Mouse (Mus musculus) hindbrain, embryonic 15.5 days (tissue): Measurements from ENCODE around the gene Plekhg1. TPM values are rescaled to one million over a fixed set of nuclear protein-coding genes. Genes with fewer than 3 reads are reported as not detected.

ENCODE experiments used
- ATAC-seq: fragments of 200-750 bp; cut with Nextera tagmentation; 2 replicates; pipeline ENCODE4 v1.8.0; 2017; ENCODE audit warnings: low read depth, moderate number of reproducible peaks, moderate TSS enrichment; ENCODE audit not compliant: low FRiP score
- H3K27ac ChIP-seq: fragments of 300-500 bp; sonication (generic); replicated peaks from 2 replicates; pipeline ENCODE4 v1.5.1; 2015; ENCODE audit warnings: mild to moderate bottlenecking, inconsistent platforms
- H3K27me3 ChIP-seq: fragments of 300-500 bp; sonication (generic); 2 replicates; pipeline ENCODE4 v1.6.1; 2015; ENCODE audit warnings: control low read depth, inconsistent platforms
- H3K36me3 ChIP-seq: fragments of 300-500 bp; sonication (generic); 2 replicates; pipeline ENCODE4 v1.6.1; 2015; ENCODE audit warnings: control low read depth, inconsistent platforms
- H3K4me1 ChIP-seq: fragments of 300-500 bp; sonication (generic); replicated peaks from 2 replicates; pipeline ENCODE4 v1.6.1; 2015; ENCODE audit warnings: control low read depth, inconsistent platforms
- H3K4me2 ChIP-seq: fragments of 300-500 bp; sonication (generic); 2 replicates; pipeline ENCODE4 v1.6.1; 2015; ENCODE audit warnings: moderate library complexity, mild to moderate bottlenecking, inconsistent platforms
- H3K4me3 ChIP-seq: fragments of 300-500 bp; sonication (generic); 2 replicates; pipeline ENCODE4 v1.5.1; 2015; ENCODE audit warnings: mild to moderate bottlenecking, inconsistent platforms
- H3K9ac ChIP-seq: fragments of 300-500 bp; sonication (generic); 2 replicates; pipeline ENCODE4 v1.6.1; 2015; ENCODE audit warnings: inconsistent platforms
- H3K9me3 ChIP-seq: fragments of 300-500 bp; sonication (generic); 2 replicates; pipeline ENCODE4 v1.6.1; 2016; ENCODE audit warnings: control low read depth, inconsistent platforms
- WGBS: fragments of 180-500 bp; shearing (Covaris S2); methylation state at CpG from one replicate; pipeline ENCODE4 v1.1.7; 2015; 5-methylcytosine and 5-hydroxymethylcytosine counted together
- polyA plus RNA-seq: library from polyadenylated mRNA; unstranded; fragments of >200 nt; fragmentation: Nextera tagmentation; extraction: Ambion mirVana; gene quantifications from 2 replicates; pipeline ENCODE4 v1.2.1, GENCODE M21; 2015

The Plekhg1 gene
- polyA plus RNA-seq, 1 experiment from 2014 or later: 10.5 TPM

DNA sequence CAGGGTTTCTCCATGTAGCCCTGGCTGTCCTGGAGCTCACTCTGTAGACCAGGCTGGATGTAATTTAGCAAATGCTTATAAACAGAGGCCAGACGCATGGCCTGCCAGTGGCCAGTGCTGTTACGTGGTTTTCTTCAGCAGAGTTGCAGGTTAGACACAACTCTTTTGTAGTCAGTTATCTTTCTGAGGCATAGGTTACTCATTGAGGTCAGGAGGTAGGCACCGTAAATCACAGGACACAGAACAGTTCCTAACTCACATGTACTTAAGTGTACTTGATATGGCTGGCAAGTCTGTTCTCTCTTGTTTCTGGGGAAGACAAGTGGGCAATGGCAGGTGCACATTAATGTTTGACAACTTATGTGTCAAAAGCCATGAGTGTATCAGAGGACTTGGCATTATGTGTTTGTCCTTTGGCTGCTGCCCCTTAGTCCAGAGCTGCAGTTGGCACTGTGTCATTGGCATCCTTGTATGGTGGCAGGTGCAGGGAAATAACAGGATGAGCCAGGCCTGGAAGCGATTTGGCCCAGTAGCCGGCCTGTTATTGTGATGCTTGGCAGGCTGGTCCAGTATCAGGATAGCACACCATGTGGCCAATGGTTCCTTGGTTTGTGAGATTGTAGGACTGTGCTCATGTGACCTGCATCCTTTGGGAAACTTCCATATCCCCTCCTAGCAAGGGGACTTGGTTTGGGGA lies 238.8 kb downstream of the Plekhg1 start:
- Histone ChIP-seq H3K4me2 (no peak overlapping the region), H3K27ac (no peak overlapping the region), H3K9ac (no peak overlapping the region), H3K4me1 (0 out of 2 replicates have a peak, but pooled peaks cover 4% of the 10 kb centered on the region), H3K36me3 (peaks cover 6% of the 10 kb centered on the region; the same call in 1 of the 2 replicates), H3K4me3 (no peak overlapping the region), H3K27me3 (no peaks in the 10 kb centered on the region), H3K9me3 (no peaks in the 10 kb centered on the region)
- peak; percentile 40 for ATAC-seq
- 86% methylated on average over 5 of the region's 5 CpGs for WGBS

DNA sequence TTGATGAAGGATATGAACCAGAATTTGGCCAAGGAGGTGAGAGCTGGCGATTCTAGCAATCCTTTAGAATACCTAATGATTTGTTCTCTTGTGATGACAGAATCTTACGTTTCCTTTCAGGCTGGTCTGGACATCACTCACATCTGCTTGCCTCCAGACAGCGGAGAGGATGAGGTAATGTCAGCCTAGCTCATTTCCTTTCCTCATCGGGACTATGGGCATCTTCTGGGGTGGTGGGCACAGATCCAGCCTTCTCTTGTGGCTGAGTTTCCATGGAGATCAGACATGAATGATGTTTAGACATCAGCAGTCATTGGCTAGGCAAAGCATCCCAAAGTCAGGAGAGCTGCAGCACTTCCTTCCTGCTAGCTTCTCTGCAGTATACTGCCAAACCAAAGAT lies 240.1 kb downstream of the Plekhg1 start:
- WGBS: 75% methylated on average over 4 of the region's 4 CpGs
- no peak overlapping the region for H3K9ac ChIP-seq
- no peaks in the 10 kb centered on the region for H3K27me3 ChIP-seq
- no peak overlapping the region for H3K4me2 ChIP-seq
- H3K9me3 ChIP-seq: no peaks in the 10 kb centered on the region
- no peak for ATAC-seq
- H3K27ac ChIP-seq: no peak overlapping the region
- H3K4me3 ChIP-seq: no peak overlapping the region
- peaks cover 6% of the 10 kb centered on the region; the same call in 1 of the 2 replicates for H3K36me3 ChIP-seq
- no peaks in the 10 kb centered on the region for H3K4me1 ChIP-seq

DNA sequence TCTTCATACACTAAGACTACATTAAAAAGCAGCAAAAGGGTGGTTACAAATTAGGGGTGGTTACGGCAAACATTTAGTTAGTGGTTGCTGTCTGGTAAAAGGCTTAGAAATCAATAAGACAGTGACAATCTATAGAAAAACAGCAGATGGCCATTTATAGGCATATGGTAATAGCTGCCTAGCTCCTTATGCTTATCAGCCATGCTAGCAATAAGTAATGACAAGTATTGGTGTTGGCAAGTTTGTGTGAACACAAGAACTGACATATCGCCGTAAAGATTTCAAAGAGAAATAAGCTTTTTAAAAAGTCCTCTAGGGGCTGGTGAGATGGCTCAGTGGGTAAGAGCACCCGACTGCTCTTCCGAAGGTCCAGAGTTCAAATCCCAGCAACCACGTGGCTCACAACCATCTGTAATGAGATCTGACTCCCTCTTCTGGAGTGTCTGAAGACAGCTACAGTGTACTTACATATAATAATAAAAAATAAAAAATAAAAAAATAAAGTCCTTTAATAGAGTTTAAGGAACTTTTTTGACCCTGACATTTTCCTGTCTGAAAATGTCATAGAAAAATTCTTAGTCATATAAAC lies 250.2 kb downstream of the Plekhg1 start:
- no peaks in the 10 kb centered on the region for H3K27me3 ChIP-seq
- ATAC-seq: no peak
- no peaks in the 10 kb centered on the region for H3K4me1 ChIP-seq
- peaks cover 7% of the 10 kb centered on the region; the same call in 1 of the 2 replicates for H3K36me3 ChIP-seq
- H3K9me3 ChIP-seq: no peaks in the 10 kb centered on the region
- H3K4me3 ChIP-seq: no peak overlapping the region
- 96% methylated on average over 6 of the region's 6 CpGs for WGBS
- H3K9ac ChIP-seq: no peak overlapping the region
- H3K27ac ChIP-seq: no peak overlapping the region
- no peak overlapping the region for H3K4me2 ChIP-seq

DNA sequence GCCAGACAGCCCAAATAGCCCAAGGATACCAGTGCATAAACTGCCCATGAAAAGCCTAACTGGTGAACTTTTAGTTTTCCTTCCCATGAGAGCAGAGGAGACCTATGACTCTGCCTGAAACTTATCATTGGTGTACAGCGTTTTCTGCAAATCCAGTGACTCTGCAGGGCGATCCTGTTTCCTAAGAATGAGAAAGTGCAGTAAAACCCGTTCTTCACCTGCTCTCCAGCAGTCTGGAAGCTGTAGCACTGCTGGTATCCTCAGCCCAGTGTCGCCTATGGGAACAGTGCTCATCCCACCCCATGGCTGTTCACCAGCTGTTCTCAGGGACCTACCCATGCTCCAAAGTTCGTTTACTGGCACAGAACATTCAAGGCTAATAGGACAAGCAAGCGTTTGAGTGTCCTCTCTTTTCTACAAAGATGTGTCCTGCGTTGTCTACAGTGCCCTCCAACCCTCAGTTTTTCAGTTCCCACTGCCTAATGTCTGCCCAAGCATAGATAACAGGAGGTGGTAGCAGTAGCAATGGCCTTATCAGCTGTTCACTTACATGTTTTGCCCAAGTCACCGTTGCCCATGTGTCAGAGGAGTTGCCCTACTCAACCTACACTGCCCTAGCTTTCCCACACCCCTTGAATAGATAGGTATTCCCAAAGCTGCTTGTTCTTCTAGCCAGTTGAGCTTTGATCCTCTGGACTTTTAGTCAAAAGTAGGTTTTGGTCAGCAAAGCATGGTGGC lies 253.4 kb downstream of the Plekhg1 start:
- H3K4me2 ChIP-seq: no peak overlapping the region
- ATAC-seq: no peak
- H3K4me3 ChIP-seq: no peak overlapping the region
- H3K27ac ChIP-seq: no peak overlapping the region
- no peaks in the 10 kb centered on the region for H3K27me3 ChIP-seq
- no peak overlapping the region for H3K9ac ChIP-seq
- 93% methylated on average over 8 of the region's 8 CpGs for whole genome bisulfite sequencing
- no peaks in the 10 kb centered on the region for H3K4me1 ChIP-seq
- H3K9me3 ChIP-seq: no peaks in the 10 kb centered on the region
- H3K36me3 ChIP-seq: peaks cover 6% of the 10 kb centered on the region; the same call in 1 of the 2 replicates

DNA sequence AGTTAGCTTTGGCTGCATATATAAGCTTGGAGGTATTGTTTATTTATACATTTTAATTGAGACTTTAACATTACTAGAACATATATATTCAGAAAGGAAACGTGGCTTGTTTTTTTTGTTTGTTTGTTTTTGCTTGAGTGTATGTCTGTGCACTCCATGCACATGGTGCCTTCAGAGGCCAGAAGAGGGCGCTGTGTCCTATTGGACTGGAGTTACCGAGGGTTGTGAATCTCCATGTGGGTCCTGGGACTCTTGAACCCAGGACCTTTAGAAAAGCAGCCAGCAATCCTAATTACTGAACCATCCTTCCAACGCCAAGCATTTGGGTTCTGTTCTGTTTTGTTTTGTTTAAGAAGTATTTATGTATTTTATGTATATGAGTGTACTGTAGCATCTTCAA lies 255.1 kb downstream of the Plekhg1 start:
- 88% methylated on average over 4 of the region's 4 CpGs for WGBS
- Histone ChIP-seq H3K9me3 (no peaks in the 10 kb centered on the region), H3K4me1 (no peaks in the 10 kb centered on the region), H3K9ac (no peak overlapping the region), H3K27ac (no peak overlapping the region), H3K36me3 (no peaks in the 10 kb centered on the region), H3K27me3 (no peaks in the 10 kb centered on the region), H3K4me2 (no peak overlapping the region), H3K4me3 (no peak overlapping the region)
- ATAC-seq: no peak

DNA sequence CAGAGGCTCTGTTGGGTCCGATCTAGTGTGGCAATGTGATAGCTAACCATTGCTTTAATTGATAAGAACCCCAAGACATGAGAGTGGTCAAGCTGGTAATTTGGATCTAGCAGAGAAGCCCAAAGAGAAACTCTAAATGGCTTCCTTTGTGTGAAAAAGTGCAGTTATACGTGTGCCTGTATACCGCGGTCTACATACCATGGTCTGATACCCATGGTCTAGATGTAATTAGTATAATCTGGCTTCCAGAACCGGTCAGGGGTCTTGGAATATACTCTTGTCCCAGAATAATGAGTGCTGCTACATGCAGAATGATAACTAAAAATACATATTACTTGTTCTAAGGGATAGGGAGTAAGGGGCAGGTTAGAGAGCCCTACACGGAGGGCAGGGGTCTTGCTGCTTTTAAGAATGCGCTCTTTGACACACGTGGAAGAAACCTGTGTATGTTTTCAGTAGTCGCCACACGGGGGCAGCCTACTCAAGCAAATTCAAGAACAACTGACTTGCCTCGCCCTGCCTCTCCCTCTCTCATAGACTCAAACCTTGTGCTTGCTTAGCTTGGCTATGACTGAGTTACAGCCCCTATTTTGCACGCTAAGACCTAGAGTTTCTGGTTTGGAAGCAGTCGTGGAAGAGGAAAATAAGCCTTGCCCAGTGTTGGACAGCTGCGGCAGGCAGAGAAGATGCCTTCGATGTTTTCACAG lies 256.2 kb downstream of the Plekhg1 start:
- Histone ChIP-seq H3K9me3 (no peaks in the 10 kb centered on the region), H3K4me3 (no peak overlapping the region), H3K9ac (no peak overlapping the region), H3K4me2 (no peak overlapping the region), H3K4me1 (no peaks in the 10 kb centered on the region), H3K36me3 (no peaks in the 10 kb centered on the region), H3K27me3 (no peaks in the 10 kb centered on the region), H3K27ac (no peak overlapping the region)
- peak; percentile 81 for ATAC-seq
- 55% methylated on average over 15 of the region's 15 CpGs for WGBS

DNA sequence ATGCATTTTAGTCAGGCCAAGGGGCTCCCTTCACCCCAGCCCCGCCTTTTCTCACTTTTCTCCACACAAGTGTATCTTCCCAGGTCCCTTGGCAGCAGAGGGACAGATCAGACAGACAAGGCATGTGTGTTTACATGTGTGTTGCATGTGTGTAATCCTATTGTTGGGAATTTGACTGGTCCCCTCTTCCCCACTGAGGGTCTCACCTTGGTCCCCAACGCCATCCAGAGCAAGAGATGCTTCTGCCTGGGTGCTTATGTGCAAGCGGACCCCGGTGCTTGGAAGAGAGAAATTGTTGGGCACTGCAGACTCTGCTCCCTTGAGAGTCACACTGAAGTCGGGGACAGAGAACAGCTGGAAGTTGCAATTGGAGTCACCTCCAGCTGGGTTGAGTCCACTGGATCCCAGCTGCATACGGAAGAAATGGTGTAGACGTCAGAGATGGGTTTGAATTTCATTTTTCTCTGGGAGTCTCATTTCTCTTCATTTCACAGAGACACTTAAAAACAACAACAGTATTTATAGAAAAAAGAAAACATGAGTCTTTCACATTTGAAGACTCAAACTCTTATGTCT lies 257.8 kb downstream of the Plekhg1 start:
- Histone ChIP-seq H3K9me3 (no peaks in the 10 kb centered on the region), H3K4me3 (no peak overlapping the region), H3K9ac (no peak overlapping the region), H3K4me1 (no peaks in the 10 kb centered on the region), H3K36me3 (no peaks in the 10 kb centered on the region), H3K27ac (no peak overlapping the region), H3K27me3 (no peaks in the 10 kb centered on the region), H3K4me2 (no peak overlapping the region)
- WGBS: 86% methylated on average over 7 of the region's 7 CpGs
- no peak for ATAC-seq

DNA sequence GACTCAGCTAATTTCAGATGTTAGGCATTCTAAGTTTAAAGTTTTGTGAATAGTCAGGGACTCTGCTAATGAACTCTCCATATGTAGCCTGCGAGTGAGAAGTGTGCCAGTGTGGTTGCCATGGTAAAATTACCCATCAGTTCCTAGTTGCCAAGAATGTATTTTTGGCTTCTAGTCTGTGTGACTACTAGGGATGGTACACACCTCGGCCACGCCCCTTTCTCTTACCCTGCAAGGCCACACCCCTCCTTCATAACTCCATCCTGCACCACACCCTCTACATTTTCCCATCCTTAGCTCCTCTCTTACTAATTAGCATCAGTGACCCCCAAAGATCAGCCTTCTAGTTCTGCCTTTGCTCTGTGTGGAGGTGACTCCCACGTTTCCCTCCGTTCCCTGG lies 262.5 kb downstream of the Plekhg1 start:
- no peak for ATAC-seq
- H3K4me2 ChIP-seq: no peak overlapping the region
- no peak overlapping the region for H3K9ac ChIP-seq
- peaks cover 5% of the 10 kb centered on the region for H3K4me1 ChIP-seq
- no peaks in the 10 kb centered on the region for H3K27me3 ChIP-seq
- H3K27ac ChIP-seq: no peak overlapping the region
- WGBS: 80% methylated on average over 5 of the region's 5 CpGs
- H3K9me3 ChIP-seq: no peaks in the 10 kb centered on the region
- no peaks in the 10 kb centered on the region for H3K36me3 ChIP-seq
- H3K4me3 ChIP-seq: no peak overlapping the region

DNA sequence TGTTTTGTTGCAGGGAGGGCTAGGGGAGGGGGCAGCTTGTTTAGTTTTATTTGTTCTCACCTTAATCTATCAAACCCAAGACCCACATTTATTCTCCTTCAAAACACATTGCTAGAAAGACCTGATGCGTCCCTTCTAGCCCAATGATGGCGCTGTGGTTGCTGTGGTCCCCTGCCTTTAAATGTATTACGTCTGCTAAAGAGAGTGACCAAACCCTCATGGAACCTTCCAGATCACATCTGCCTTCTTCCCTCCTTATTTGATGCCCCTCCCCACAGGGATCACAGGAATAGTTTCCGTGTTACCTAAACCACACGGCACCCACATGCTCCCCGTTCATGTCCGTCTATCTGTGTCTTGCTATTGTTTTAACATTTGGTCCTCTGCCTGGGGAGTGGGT lies 265.0 kb downstream of the Plekhg1 start:
- peaks cover 5% of the 10 kb centered on the region for H3K4me1 ChIP-seq
- H3K4me2 ChIP-seq: no peak overlapping the region
- no peak overlapping the region for H3K4me3 ChIP-seq
- no peaks in the 10 kb centered on the region for H3K27me3 ChIP-seq
- no peak overlapping the region for H3K27ac ChIP-seq
- no peak overlapping the region for H3K9ac ChIP-seq
- no peak for ATAC-seq
- H3K9me3 ChIP-seq: no peaks in the 10 kb centered on the region
- no peaks in the 10 kb centered on the region for H3K36me3 ChIP-seq
- WGBS: 87% methylated on average over 7 of the region's 7 CpGs

DNA sequence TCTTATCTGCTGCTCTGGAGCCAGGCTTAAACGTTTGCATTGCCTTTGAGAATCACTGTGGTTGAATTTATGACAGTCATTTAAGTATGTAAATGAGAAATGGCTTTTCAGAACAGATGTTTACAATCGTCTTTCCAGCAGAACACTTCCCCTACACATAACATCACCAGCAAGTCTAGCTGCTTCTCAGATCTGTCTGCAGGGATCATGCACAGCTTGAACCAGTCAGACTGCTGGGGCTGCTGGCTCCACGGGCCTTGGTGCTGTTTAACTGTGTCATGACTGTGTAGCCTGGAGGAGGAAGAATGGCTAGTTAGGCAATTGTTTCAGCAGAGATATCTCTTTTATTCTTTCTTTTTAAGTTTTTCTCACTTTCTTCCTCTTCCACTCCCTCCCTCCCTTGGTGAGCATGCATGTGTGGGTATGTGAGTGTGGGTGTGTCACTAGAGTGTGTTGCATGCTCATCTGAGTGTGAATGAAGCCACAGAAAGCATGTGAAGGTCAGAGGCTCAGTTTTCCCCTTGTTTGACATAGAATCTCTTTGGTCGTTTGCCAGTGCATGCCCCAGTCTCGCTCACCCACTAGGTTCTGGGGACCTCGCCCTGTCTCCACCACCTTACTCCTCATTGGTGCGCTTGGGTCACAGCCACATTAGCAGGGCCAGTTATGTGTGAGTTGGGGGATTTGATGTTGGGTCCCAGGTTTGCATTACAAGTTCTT lies 266.3 kb downstream of the Plekhg1 start:
- 0 out of 2 replicates have a peak, but pooled peaks have one; percentile 42 for ATAC-seq
- H3K27ac ChIP-seq: peak overlapping the region; percentile 58; the same call in 1 of the 2 replicates

More for the DNA sequence above, 266.3 kb downstream of the Plekhg1 start:
- H3K4me1 ChIP-seq: peaks cover 5% of the 10 kb centered on the region
- H3K27me3 ChIP-seq: no peaks in the 10 kb centered on the region
- no peaks in the 10 kb centered on the region for H3K9me3 ChIP-seq
- no peak overlapping the region for H3K4me2 ChIP-seq
- H3K4me3 ChIP-seq: no peak overlapping the region
- H3K9ac ChIP-seq: no peak overlapping the region
- WGBS: 62% methylated on average over 7 of the region's 7 CpGs
- H3K36me3 ChIP-seq: no peaks in the 10 kb centered on the region
